In the genomic region with DNA sequence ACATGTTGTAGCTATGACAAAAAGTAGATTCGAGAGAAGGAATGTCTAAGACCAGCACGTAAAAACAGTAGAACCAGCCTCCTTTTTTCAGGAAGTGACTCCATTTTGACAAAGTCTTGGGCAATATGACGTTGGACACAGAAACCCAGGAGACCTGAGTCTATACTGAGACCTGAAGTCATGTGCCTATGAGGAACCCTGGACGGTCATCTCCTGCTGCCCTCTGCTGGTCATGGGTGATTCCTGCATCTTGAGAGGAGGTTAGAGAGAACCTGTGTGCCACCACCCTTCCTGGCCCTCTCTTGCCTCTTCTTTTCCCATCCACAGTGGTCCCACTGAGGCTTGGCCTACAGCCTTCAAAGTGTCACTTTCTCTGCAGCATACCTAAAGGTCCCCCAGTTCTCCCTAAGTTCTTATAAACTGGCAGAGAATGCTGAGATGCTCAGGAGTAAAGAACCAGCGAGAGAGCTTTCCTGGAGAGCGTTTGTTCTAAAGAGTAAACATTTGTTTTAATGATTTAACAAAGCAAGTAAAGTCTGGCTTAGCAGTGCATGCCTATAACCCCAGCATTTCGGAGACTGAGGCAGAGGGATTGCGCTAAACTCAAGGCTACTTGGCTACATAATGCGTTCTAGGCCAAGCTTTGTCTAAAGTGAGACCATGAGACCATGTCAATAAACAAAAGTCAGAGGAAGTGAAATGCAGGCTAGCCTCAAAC, we compare ENCODE assay signal across 9 mouse cellular contexts. TPM values are rescaled to one million over a fixed set of nuclear protein-coding genes. Genes with fewer than 3 reads are reported as not detected.
DNase-seq lines count a peak whose midpoint lies in the region; ATAC-seq lines count a peak whose summit lies in the region.
"Had no signal": no experiment of that assay in that cellular context is flagged by ENCODE, and none has a peak within 500 bp of the region (broad histone marks: within the 10 kb centered on the region; RNA-seq: fewer than 3 reads in every experiment).

No protein-coding gene starts in this region.

- H3K9me3 ChIP-seq in forebrain, embryonic 11.5 days (ENCODE audit: control insufficient read depth, low read length): no peaks in the 10 kb centered on the region
- no peaks in the 10 kb centered on the region for H3K9me3 ChIP-seq in heart, embryonic 16.5 days (replicated peaks; ENCODE audit: control insufficient read depth, low read length)
- no peaks in the 10 kb centered on the region for H3K9me3 ChIP-seq in liver, embryonic 12.5 days (replicated peaks)
- no peaks in the 10 kb centered on the region for H3K9me3 ChIP-seq in neural tube, embryonic 11.5 days (ENCODE audit: control insufficient read depth, low read length)
- no peaks in the 10 kb centered on the region for H3K9me3 ChIP-seq in stomach, embryonic 15.5 days
- H3K9me3 ChIP-seq: embryonic facial prominence, embryonic 15.5 days had no signal

- DNase-seq in c-Kit-negative CD71-positive TER-119-positive erythroid progenitor cells, embryonic 14.5 days (ENCODE audit: low read depth, low spot score): peak; percentile 53
- DNase-seq in forebrain, embryonic 11.5 days (ENCODE audit: low spot score): peak; percentile 87
- peak; percentile 83 for DNase-seq in kidney, postnatal 14 days
- peak; percentile 83 for DNase-seq in neural tube, embryonic 11.5 days (ENCODE audit: low spot score)

- H3K4me2 ChIP-seq in forebrain, embryonic 11.5 days (ENCODE audit: low read depth, low read length, severe bottlenecking): no peak overlapping the region
- H3K4me2 ChIP-seq in heart, embryonic 16.5 days (ENCODE audit: low read depth, low read length): no peak overlapping the region
- H3K4me2 ChIP-seq in liver, embryonic 12.5 days: no peak overlapping the region
- no peak overlapping the region for H3K4me2 ChIP-seq in neural tube, embryonic 11.5 days (ENCODE audit: low read depth)
- H3K4me2 ChIP-seq in stomach, embryonic 15.5 days: no peak overlapping the region
- H3K4me2 ChIP-seq: embryonic facial prominence, embryonic 15.5 days had no signal

- no peak overlapping the region for H3K27ac ChIP-seq in forebrain, embryonic 11.5 days (ENCODE audit: low read depth, low read length)
- no peak overlapping the region for H3K27ac ChIP-seq in heart, embryonic 16.5 days (ENCODE audit: low read length)
- H3K27ac ChIP-seq in liver, embryonic 12.5 days: no peak overlapping the region
- no peak overlapping the region for H3K27ac ChIP-seq in neural tube, embryonic 11.5 days (ENCODE audit: low read depth, low read length)
- no peak overlapping the region for H3K27ac ChIP-seq in stomach, embryonic 15.5 days
- H3K27ac ChIP-seq: embryonic facial prominence, embryonic 15.5 days had no signal

- H3K9ac ChIP-seq in forebrain, embryonic 11.5 days (ENCODE audit: low read length): no peak overlapping the region
- H3K9ac ChIP-seq in heart, embryonic 16.5 days (ENCODE audit: low read length): no peak overlapping the region
- H3K9ac ChIP-seq in liver, embryonic 12.5 days: no peak overlapping the region
- no peak overlapping the region for H3K9ac ChIP-seq in neural tube, embryonic 11.5 days (ENCODE audit: low read length)
- no peak overlapping the region for H3K9ac ChIP-seq in stomach, embryonic 15.5 days
- H3K9ac ChIP-seq: embryonic facial prominence, embryonic 15.5 days had no signal

- H3K36me3 ChIP-seq in forebrain, embryonic 11.5 days (ENCODE audit: control insufficient read depth, insufficient read depth, low read length): no peaks in the 10 kb centered on the region
- H3K36me3 ChIP-seq in heart, embryonic 16.5 days (ENCODE audit: control insufficient read depth, insufficient read depth): no peaks in the 10 kb centered on the region
- no peaks in the 10 kb centered on the region for H3K36me3 ChIP-seq in liver, embryonic 12.5 days
- no peaks in the 10 kb centered on the region for H3K36me3 ChIP-seq in neural tube, embryonic 11.5 days (ENCODE audit: control insufficient read depth, insufficient read depth, low read length)
- H3K36me3 ChIP-seq in stomach, embryonic 15.5 days: no peaks in the 10 kb centered on the region
- H3K36me3 ChIP-seq: embryonic facial prominence, embryonic 15.5 days had no signal

- ATAC-seq in CD4-positive, CD25-positive, alpha-beta regulatory T cell, adult 4 months: peak; percentile 81
- ATAC-seq in forebrain, embryonic 11.5 days (replicated peaks; ENCODE audit: low FRiP score): peak; percentile 63; the same call in 1 of the 2 replicates
- ATAC-seq in heart, embryonic 16.5 days (replicated peaks; ENCODE audit: extremely low read depth, insufficient read depth, low FRiP score): peak; percentile 65
- ATAC-seq in liver, embryonic 12.5 days: peak; percentile 70; the same call in 1 of the 2 replicates
- ATAC-seq in neural tube, embryonic 11.5 days (ENCODE audit: insufficient read depth, low FRiP score, low TSS enrichment): peak; percentile 75
- ATAC-seq in stomach, embryonic 15.5 days (ENCODE audit: insufficient read depth, low FRiP score, low read depth): peak; percentile 70; the same call in 1 of the 2 replicates

- H3K4me1 ChIP-seq in forebrain, embryonic 11.5 days (replicated peaks; ENCODE audit: control insufficient read depth, insufficient read depth, low read length): no peaks in the 10 kb centered on the region
- H3K4me1 ChIP-seq in heart, embryonic 16.5 days (ENCODE audit: control insufficient read depth, insufficient read depth, low read length): peaks cover 8% of the 10 kb centered on the region; the same call in 1 of the 2 replicates
- no peaks in the 10 kb centered on the region for H3K4me1 ChIP-seq in liver, embryonic 12.5 days
- no peaks in the 10 kb centered on the region for H3K4me1 ChIP-seq in neural tube, embryonic 11.5 days (ENCODE audit: control insufficient read depth, insufficient read depth, low read length)
- no peaks in the 10 kb centered on the region for H3K4me1 ChIP-seq in stomach, embryonic 15.5 days
- H3K4me1 ChIP-seq: embryonic facial prominence, embryonic 15.5 days had no signal

- WGBS in forebrain, embryonic 11.5 days: 64% methylated on average over 9 of the region's 9 CpGs
- 55% methylated on average over 9 of the region's 9 CpGs for WGBS in heart, embryonic 16.5 days
- WGBS in liver, embryonic 12.5 days (ENCODE audit: insufficient replicate concordance): 46% methylated on average over 9 of the region's 9 CpGs
- 60% methylated on average over 9 of the region's 9 CpGs for WGBS in neural tube, embryonic 11.5 days
- WGBS in stomach, embryonic 15.5 days: 41% methylated on average over 9 of the region's 9 CpGs

- H3K27me3 ChIP-seq in forebrain, embryonic 11.5 days (ENCODE audit: control insufficient read depth, insufficient read depth, low read length): no peaks in the 10 kb centered on the region
- H3K27me3 ChIP-seq in heart, embryonic 16.5 days (ENCODE audit: control insufficient read depth, insufficient read depth, low read length): no peaks in the 10 kb centered on the region
- H3K27me3 ChIP-seq in liver, embryonic 12.5 days (replicated peaks): peaks cover 2% of the 10 kb centered on the region; the same call in 1 of the 2 replicates
- H3K27me3 ChIP-seq in neural tube, embryonic 11.5 days (ENCODE audit: control insufficient read depth, insufficient read depth, low read length): no peaks in the 10 kb centered on the region
- H3K27me3 ChIP-seq in stomach, embryonic 15.5 days (replicated peaks): no peaks in the 10 kb centered on the region
- H3K27me3 ChIP-seq: embryonic facial prominence, embryonic 15.5 days had no signal

- no peak overlapping the region for H3K4me3 ChIP-seq in forebrain, embryonic 11.5 days (ENCODE audit: low read depth, low read length)
- no peak overlapping the region for H3K4me3 ChIP-seq in heart, embryonic 16.5 days (ENCODE audit: low read length)
- H3K4me3 ChIP-seq in liver, embryonic 12.5 days: no peak overlapping the region
- no peak overlapping the region for H3K4me3 ChIP-seq in neural tube, embryonic 11.5 days (ENCODE audit: low read depth, low read length)
- no peak overlapping the region for H3K4me3 ChIP-seq in stomach, embryonic 15.5 days (replicated peaks)
- H3K4me3 ChIP-seq: embryonic facial prominence, embryonic 15.5 days had no signal

RNA-seq across cellular contexts. Expression of a gene that starts 3.4 kb away (rescaled TPM):
- 1 to 10 TPM; 2.0 to 2.1 TPM for polyA plus RNA-seq in CD4-positive, CD25-positive, alpha-beta regulatory T cell, adult 4 months (2017; shearing (Covaris generic))
- polyA plus RNA-seq in forebrain, embryonic 11.5 days (2014; fragmentation: Nextera tagmentation; extraction: Ambion mirVana): not detected in 2 replicates
- 3.3 and 7.6 TPM in 2 replicates for polyA plus RNA-seq in heart, embryonic 16.5 days (2015; fragmentation: Nextera tagmentation; extraction: Ambion mirVana)
- not detected in 2 replicates for polyA plus RNA-seq in liver, embryonic 12.5 days (2016; fragmentation: Nextera tagmentation; extraction: Ambion mirVana)
- 0.47 and 0.57 TPM in 2 replicates for polyA plus RNA-seq in neural tube, embryonic 11.5 days (2014; fragmentation: Nextera tagmentation; extraction: Ambion mirVana)
- not detected in 2 replicates for polyA plus RNA-seq in stomach, embryonic 15.5 days (2015; fragmentation: Nextera tagmentation; extraction: Ambion mirVana)
- polyA plus RNA-seq: embryonic facial prominence, embryonic 15.5 days had no signal
